Mouse (Mus musculus) embryonic facial prominence, embryonic 11.5 days (tissue): Measurements from ENCODE around the gene Khnyn. TPM values are rescaled to one million over a fixed set of nuclear protein-coding genes. Genes with fewer than 3 reads are reported as not detected.
A peak's percentile ranks its signal among the peaks of the same experiment; 100 is the strongest.

Experiments
- ATAC-seq: fragments of 200-750 bp; cut with Nextera tagmentation; replicated peaks from 2 replicates; pipeline ENCODE4 v1.8.0; 2017; ENCODE audit warnings: low read depth; ENCODE audit not compliant: insufficient number of reproducible peaks, low FRiP score, low TSS enrichment
- DNase-seq: peaks from one replicate; pipeline ENCODE4 v3.0.0-alpha.2; 2015; ENCODE audit warnings: low spot score
- H3K27ac ChIP-seq: fragments of 300-500 bp; sonication (generic); replicated peaks from 2 replicates; pipeline ENCODE4 v1.5.1; 2014; ENCODE audit warnings: mild to moderate bottlenecking, low read depth, low read length, control low read depth
- H3K27me3 ChIP-seq: fragments of 300-500 bp; sonication (generic); 2 replicates; pipeline ENCODE4 v1.6.1; 2014; ENCODE audit warnings: mild to moderate bottlenecking, low read length, moderate library complexity, mixed read lengths; ENCODE audit not compliant: control insufficient read depth, insufficient read depth
- H3K36me3 ChIP-seq: fragments of 300-500 bp; sonication (generic); replicated peaks from 2 replicates; pipeline ENCODE4 v1.6.1; 2014; ENCODE audit warnings: low read depth, mild to moderate bottlenecking, low read length, moderate library complexity, mixed read lengths; ENCODE audit not compliant: control insufficient read depth, insufficient read depth
- H3K4me1 ChIP-seq: fragments of 300-500 bp; sonication (generic); 2 replicates; pipeline ENCODE4 v1.6.1; 2014; ENCODE audit warnings: low read length, mixed read lengths; ENCODE audit not compliant: control insufficient read depth, insufficient read depth
- H3K4me2 ChIP-seq: fragments of 300-500 bp; sonication (generic); 2 replicates; pipeline ENCODE4 v1.6.1; 2014; ENCODE audit warnings: low read depth, mild to moderate bottlenecking, control low read depth, low read length, moderate library complexity
- H3K4me3 ChIP-seq: fragments of 300-500 bp; sonication (generic); 2 replicates; pipeline ENCODE4 v1.5.1; 2014; ENCODE audit warnings: low read depth, low read length, control low read depth
- H3K9ac ChIP-seq: fragments of 300-500 bp; sonication (generic); replicated peaks from 2 replicates; pipeline ENCODE4 v1.6.1; 2014; ENCODE audit warnings: mild to moderate bottlenecking, control low read depth, low read length
- H3K9me3 ChIP-seq: fragments of 300-500 bp; sonication (generic); replicated peaks from 2 replicates; pipeline ENCODE4 v1.6.1; 2016; ENCODE audit warnings: mild to moderate bottlenecking, low read length, inconsistent platforms, mixed read lengths; ENCODE audit not compliant: control insufficient read depth
- WGBS: fragments of 180-500 bp; shearing (Covaris S2); extraction: QIAGEN DNeasy Blood & Tissue Kit; methylation state at CpG from one replicate; pipeline ENCODE4 v1.1.7; 2014; 5-methylcytosine and 5-hydroxymethylcytosine counted together
- polyA plus RNA-seq: library from polyadenylated mRNA; unstranded; fragments of >200 nt; fragmentation: Nextera tagmentation; extraction: Ambion mirVana; gene quantifications from 2 replicates; pipeline ENCODE4 v1.2.1, GENCODE M21; 2014

Khnyn gene
- polyA plus RNA-seq, 1 experiment from 2014 or later, result 11.9 TPM

DNA sequence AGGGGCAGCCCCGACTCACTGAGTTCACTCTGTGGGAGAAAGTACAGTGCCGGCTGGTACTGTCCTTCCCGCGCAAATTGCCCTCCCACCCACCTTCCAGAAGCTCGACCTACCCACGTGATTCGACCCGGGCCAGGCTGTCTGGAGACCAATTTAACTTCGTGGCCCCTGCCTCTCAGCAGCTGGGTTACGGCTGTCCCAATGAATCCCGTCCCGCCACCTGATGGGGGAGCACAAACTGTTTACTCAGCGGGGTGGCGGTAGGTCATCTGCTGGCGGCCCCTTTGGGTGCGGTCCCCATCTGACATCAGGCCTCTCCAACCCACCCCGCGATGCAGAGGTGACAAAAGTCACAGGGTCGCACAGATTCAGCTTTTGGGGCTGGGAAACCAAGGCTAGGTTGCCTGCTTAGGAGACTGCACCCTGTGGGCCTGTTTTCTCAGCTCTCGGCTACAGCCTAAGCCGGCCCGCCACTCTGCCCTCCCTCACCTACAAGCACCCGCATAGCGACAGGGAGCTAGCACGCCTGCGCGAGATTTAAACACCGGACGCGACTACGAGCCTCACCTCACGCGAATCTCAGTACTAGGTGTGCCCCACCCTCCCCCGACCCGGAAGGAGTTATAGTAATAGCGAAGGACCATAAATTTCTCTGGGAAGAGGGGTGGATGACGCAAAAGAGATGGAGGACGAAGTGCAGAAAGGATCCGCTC lies 15.1 kb downstream of the Khnyn start, which contains the start of gene Sdr39u1:
Gene Sdr39u1, minus strand, starts transcription at position 593 of the 713 bp plus-strand sequence.
- H3K4me3 ChIP-seq, result peak within 1 kb of the TSS; percentile 42

DNA sequence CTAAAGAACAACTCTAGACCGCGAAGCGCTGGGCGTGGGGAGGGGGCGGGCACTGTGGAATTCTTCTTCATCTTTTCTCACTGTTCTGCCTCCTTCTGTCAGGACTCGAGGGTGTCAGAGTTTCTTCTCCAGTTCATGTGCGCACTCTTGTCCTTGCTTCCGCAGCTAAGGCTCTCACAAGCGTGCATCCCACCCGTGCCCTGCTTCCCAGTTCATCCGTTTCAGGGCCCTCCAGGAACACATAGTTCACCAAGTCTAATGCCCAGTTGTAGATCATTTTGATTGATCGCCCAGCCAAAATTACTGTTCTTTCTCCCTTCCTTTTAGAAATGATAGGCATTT lies 15.6 kb downstream of the Khnyn start:
- peaks cover 3% of the 10 kb centered on the region; the same call in 1 of the 2 replicates for H3K36me3 ChIP-seq
- H3K4me3 ChIP-seq, result peak overlapping the region; percentile 42
- 8% methylated on average over 12 of the region's 12 CpGs for WGBS
- H3K4me1 ChIP-seq, result no peaks in the 10 kb centered on the region
- H3K27ac ChIP-seq, result peak overlapping the region; percentile 56; the same call in 1 of the 2 replicates
- peak overlapping the region; percentile 79 for H3K9ac ChIP-seq
- H3K27me3 ChIP-seq, result no peaks in the 10 kb centered on the region
- H3K9me3 ChIP-seq, result no peaks in the 10 kb centered on the region
- DNase-seq, result no peak
- ATAC-seq, result no peak; the same call in 1 of the 2 replicates
- H3K4me2 ChIP-seq, result peak overlapping the region; percentile 88

More for the DNA sequence above, 15.1 kb downstream of the Khnyn start, which contains the start of gene Sdr39u1:
- Histone ChIP-seq H3K9me3 (no peaks in the 10 kb centered on the region), H3K9ac (peak within 1 kb of the TSS; percentile 79), H3K27me3 (no peaks in the 10 kb centered on the region), H3K27ac (peak within 1 kb of the TSS; percentile 56), H3K4me1 (no peaks in the 10 kb centered on the region), H3K4me2 (peak within 1 kb of the TSS; percentile 88), H3K36me3 (peaks cover 3% of the 10 kb centered on the region; the same call in 1 of the 2 replicates)
- WGBS, result 3% methylated on average over 39 of the region's 39 CpGs
- ATAC-seq (peak; percentile 86), DNase-seq (peak; percentile 93)

DNA sequence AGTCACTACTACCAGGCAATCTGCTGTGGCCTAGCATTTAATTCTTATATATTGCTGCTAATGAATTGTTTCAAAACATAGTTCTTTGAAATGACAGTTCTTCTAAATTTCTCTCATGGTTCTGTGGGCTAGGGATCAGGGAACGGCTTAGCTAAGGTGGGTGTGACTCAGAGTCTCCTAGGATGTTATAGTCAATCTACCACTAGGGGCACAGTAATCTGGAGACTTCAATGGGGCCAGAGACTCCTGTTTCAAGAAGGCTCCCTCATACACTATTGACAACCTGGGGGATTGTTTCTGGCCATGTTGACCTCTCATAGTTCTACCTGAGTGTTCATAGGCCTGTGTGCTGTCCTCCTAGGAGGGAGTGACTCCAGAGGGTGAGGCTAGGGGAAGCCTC lies 20.8 kb downstream of the Khnyn start:
- H3K36me3 ChIP-seq, result no peaks in the 10 kb centered on the region
- ATAC-seq (no peak), DNase-seq (no peak)
- H3K4me3 ChIP-seq, result no peak overlapping the region
- no peaks in the 10 kb centered on the region for H3K4me1 ChIP-seq
- no peak overlapping the region for H3K9ac ChIP-seq
- no peak overlapping the region for H3K4me2 ChIP-seq
- H3K27ac ChIP-seq, result no peak overlapping the region
- no peaks in the 10 kb centered on the region for H3K9me3 ChIP-seq
- 31% methylated on average over 1 of the region's 1 CpGs for WGBS
- no peaks in the 10 kb centered on the region for H3K27me3 ChIP-seq

DNA sequence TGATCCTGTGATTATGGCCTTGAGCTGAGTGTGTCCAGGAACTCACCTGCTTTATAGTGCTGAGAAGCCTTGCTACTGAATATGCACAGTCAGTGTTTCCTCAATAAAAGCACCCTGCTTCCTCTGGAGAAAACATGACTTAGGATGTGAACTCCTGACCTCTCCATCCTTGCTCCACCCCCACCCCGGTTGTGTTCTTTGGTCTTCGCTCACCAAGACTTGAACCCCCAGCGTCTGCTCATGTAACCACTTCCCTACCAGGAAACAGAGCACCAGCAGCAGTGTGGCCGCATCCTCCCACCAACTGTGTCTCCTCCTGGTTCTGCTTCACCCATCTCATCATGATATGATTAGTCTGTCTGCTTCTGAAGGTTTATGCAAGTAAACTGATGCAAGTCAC lies 28.7 kb downstream of the Khnyn start:
- Histone ChIP-seq H3K4me1 (no peaks in the 10 kb centered on the region), H3K9me3 (no peaks in the 10 kb centered on the region), H3K4me2 (no peak overlapping the region), H3K27me3 (no peaks in the 10 kb centered on the region), H3K4me3 (no peak overlapping the region), H3K27ac (no peak overlapping the region), H3K9ac (no peak overlapping the region), H3K36me3 (no peaks in the 10 kb centered on the region)
- DNase-seq, result no peak
- 47% methylated on average over 4 of the region's 4 CpGs for WGBS
- no peak for ATAC-seq

DNA sequence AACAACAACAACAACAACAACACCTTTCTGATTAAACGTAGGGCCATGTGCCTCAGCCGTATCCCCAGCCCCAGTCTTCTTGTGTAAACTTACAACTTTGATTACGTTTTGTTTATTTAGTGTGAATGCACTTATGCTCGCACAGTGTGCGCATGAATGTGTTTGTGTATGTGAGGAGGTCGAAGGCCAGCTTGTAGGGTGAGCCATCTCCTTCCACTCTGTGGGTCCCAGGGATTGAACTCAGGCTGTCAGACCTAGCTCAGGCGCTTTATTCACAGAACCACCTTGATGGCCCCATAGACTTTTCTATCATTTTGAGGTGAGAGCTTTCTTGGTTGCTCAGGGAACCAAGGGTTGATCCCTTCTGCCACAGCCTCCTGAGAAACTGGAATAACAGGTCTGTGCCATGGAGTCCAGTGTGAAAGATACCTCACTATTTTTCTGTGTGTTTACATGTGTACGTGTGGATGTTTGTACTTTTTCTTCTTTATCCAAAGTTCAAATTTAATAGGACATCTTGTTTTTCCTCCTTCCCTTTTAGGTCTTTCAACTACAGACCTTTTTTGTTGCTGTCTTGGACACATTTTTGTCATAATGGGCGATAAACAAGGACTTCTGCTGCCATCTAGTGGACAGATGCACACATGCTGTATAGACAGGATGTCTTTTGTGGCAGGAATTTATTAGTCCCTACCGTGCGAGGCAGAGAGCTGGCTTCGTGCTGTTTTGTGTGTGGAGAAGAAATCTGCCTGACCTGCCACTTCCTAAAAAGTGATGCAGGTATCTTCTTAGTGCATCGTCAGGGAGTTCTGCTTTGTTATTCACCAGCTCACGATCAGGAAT lies 33.7 kb downstream of the Khnyn start:
- Histone ChIP-seq H3K27me3 (no peaks in the 10 kb centered on the region), H3K4me2 (no peak overlapping the region), H3K36me3 (no peaks in the 10 kb centered on the region), H3K9ac (no peak overlapping the region), H3K27ac (no peak overlapping the region), H3K9me3 (no peaks in the 10 kb centered on the region), H3K4me1 (no peaks in the 10 kb centered on the region), H3K4me3 (no peak overlapping the region)
- 38% methylated on average over 14 of the region's 14 CpGs for WGBS
- DNase-seq (peak; percentile 96), ATAC-seq (peak; percentile 74)

DNA sequence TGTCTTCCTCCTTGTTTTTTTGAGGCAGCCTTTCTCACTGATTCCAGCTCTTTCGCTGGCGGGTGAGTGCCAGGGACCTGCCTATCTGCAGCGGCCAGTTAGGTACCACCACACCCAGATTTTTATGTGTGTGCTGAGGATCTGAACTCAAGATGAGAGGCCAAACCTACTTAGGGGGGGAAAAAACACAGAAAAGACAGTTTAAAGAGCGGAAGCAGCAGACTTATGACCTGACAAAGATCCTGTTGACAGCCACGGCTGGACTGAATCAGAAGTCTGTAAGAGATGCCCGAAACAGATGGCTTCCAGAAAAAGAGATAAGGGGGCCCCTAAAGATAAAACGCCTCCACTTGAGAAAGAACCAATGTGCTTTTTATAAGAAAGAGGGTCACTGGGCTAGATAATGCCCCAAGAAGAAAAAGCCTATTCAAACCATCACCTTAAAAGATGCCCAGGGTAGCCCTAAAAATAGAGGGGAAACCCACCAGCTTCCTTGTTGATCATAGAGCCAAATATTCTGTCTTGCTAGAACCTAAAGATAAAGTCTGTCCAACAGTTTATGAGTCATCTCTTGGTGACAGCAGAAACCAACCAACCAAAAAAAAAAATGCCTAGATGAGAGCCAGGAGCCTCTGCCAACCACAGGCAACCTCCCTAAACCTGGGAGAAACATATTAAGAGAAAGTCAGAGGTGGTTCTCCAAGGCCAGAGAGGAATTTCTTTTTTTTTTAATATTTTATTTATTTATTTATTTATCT lies 37.9 kb downstream of the Khnyn start:
- no peaks in the 10 kb centered on the region for H3K9me3 ChIP-seq

DNA sequence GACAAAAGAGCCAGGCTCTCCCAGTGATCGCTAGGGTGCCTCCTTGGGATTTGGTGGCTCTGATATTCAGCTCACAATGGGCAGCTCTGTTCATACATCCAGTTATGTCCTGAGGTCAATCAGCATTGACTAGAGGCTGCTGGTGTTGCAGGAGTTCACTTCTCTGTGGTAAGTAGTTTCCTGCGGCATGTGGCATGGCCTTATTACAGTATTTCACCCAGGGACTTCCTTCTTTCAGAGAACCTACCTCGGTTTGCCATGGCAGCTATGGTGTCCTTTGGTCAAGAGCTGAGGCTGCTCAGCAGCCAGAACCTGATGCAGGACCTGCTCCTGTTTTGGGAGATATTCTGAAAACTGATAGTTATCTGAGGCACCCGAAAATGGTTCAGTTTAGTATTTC lies 42.1 kb downstream of the Khnyn start:
- Histone ChIP-seq H3K4me2 (no peak overlapping the region), H3K4me1 (no peaks in the 10 kb centered on the region), H3K27ac (no peak overlapping the region), H3K4me3 (no peak overlapping the region), H3K36me3 (no peaks in the 10 kb centered on the region), H3K27me3 (no peaks in the 10 kb centered on the region), H3K9me3 (no peaks in the 10 kb centered on the region), H3K9ac (no peak overlapping the region)
- 81% methylated on average over 4 of the region's 4 CpGs for WGBS
- ATAC-seq, result no peak
- no peak for DNase-seq

More for the DNA sequence above, 37.9 kb downstream of the Khnyn start:
- Histone ChIP-seq H3K4me2 (no peak overlapping the region), H3K27ac (no peak overlapping the region), H3K27me3 (no peaks in the 10 kb centered on the region), H3K4me1 (no peaks in the 10 kb centered on the region), H3K4me3 (no peak overlapping the region), H3K9ac (no peak overlapping the region), H3K36me3 (no peaks in the 10 kb centered on the region)
- no peak for DNase-seq
- no peak for ATAC-seq
- 70% methylated on average over 7 of the region's 7 CpGs for WGBS
